Mouse (Mus musculus): Measurements from ENCODE around the gene Ccdc6. TPM values are rescaled to one million over a fixed set of nuclear protein-coding genes. Genes with fewer than 3 reads are reported as not detected.

Ccdc6 gene
- total RNA-seq, 2 experiments from 2014 or later = 27.9 to 28.6 TPM

GRCm38 (mm10) chr10:70132714-70133113 lies 35.8 kb downstream of the Ccdc6 start:
- DNase-seq = no peak

GRCm38 (mm10) chr10:70133188-70133587 lies 36.3 kb downstream of the Ccdc6 start:
- DNase-seq = peak; percentile 18 to 41

- DNase-seq = peak; percentile 24 to 60
These were observed 38.8 kb downstream of the Ccdc6 start for GRCm38 (mm10) chr10:70135680-70136079.

GRCm38 (mm10) chr10:70137652-70138051 lies 40.7 kb downstream of the Ccdc6 start:
- DNase-seq = no peak

- no peak for DNase-seq
These were observed 41.2 kb downstream of the Ccdc6 start for GRCm38 (mm10) chr10:70138150-70138549.

GRCm38 (mm10) chr10:70139368-70139767 lies 42.4 kb downstream of the Ccdc6 start:
- no peak for DNase-seq

GRCm38 (mm10) chr10:70140414-70140813 lies 43.5 kb downstream of the Ccdc6 start:
- no peak for DNase-seq

GRCm38 (mm10) chr10:70142623-70143022 lies 45.7 kb downstream of the Ccdc6 start:
- no peak for DNase-seq

GRCm38 (mm10) chr10:70144004-70144557 lies 47.2 kb downstream of the Ccdc6 start:
- DNase-seq = no peak

GRCm38 (mm10) chr10:70145873-70146272 lies 49.0 kb downstream of the Ccdc6 start:
- DNase-seq = no peak

- DNase-seq = peak; percentile 20 to 30
These were observed 52.2 kb downstream of the Ccdc6 start for GRCm38 (mm10) chr10:70149093-70149492.

- peak; percentile 32 to 53 for DNase-seq
These were observed 53.4 kb downstream of the Ccdc6 start for GRCm38 (mm10) chr10:70150301-70150700.

GRCm38 (mm10) chr10:70151171-70151570 lies 54.2 kb downstream of the Ccdc6 start:
- no peak for DNase-seq

- peak; percentile 26 to 62 for DNase-seq
These were observed 55.3 kb downstream of the Ccdc6 start for GRCm38 (mm10) chr10:70152190-70152743.

GRCm38 (mm10) chr10:70153810-70154209 lies 56.9 kb downstream of the Ccdc6 start:
- DNase-seq = no peak

- peak; percentile 18 to 50 for DNase-seq
These were observed 59.7 kb downstream of the Ccdc6 start for GRCm38 (mm10) chr10:70156431-70157165.

- no peak for DNase-seq
These were observed 62.9 kb downstream of the Ccdc6 start for GRCm38 (mm10) chr10:70159651-70160320.

- DNase-seq = no peak
These were observed 63.9 kb downstream of the Ccdc6 start for GRCm38 (mm10) chr10:70160811-70161210.

GRCm38 (mm10) chr10:70161504-70161903 lies 64.6 kb downstream of the Ccdc6 start:
- DNase-seq = no peak

- DNase-seq = peak in 1 of 2 experiments; percentile 45
These were observed 66.8 kb downstream of the Ccdc6 start for GRCm38 (mm10) chr10:70163681-70164080.

- DNase-seq = peak in 1 of 2 experiments; percentile 28
These were observed 69.0 kb downstream of the Ccdc6 start for GRCm38 (mm10) chr10:70165877-70166276.

- no peak for DNase-seq
These were observed 69.5 kb downstream of the Ccdc6 start for GRCm38 (mm10) chr10:70166427-70166826.

- DNase-seq = no peak
These were observed 70.7 kb downstream of the Ccdc6 start for GRCm38 (mm10) chr10:70167625-70168024.
